Mouse (Mus musculus): ENCODE measurements at regions not wholly inside any gene's neighbourhood (a gene's known extent, or its start where the extent isn't known, plus 50 kb on each side); places are given as distances from the start of the nearest gene placed in this dataset.
"Not testable (repeated sequence)": the region's sequence is repeated elsewhere in the genome, so short reads cannot be mapped to it uniquely, and the experiment has no call there.

GRCm38 (mm10) chr16:23758136-23758812 lies 132.5 kb downstream of the Sst start:
- DNase-seq, result no peak
- H3K4me3 ChIP-seq (ENCODE audit: insufficient read depth, low read depth, low read length), result no peak overlapping the region
- H3K27me3 ChIP-seq (replicated peaks; ENCODE audit: control insufficient read depth, insufficient read depth, low read length), result no peaks in the 10 kb centered on the region
- TF ChIP-seq POLR2A (IDR thresholded peaks at IDR 0.05; ENCODE audit: low read depth, low read length), result no peak
- TF ChIP-seq CTCF (conservative IDR thresholded peaks at IDR 0.05; ENCODE audit: insufficient read depth, insufficient read length, low read depth, low read length), result no peak
- WGBS, result 72% methylated on average over 7 of the region's 7 CpGs
- no peaks in the 10 kb centered on the region for H3K4me1 ChIP-seq (ENCODE audit: control insufficient read depth, insufficient read depth, low read length)
- H3K27ac ChIP-seq (ENCODE audit: insufficient read depth, low read depth, low read length), result no peak overlapping the region
- H3K36me3 ChIP-seq (ENCODE audit: control insufficient read depth, insufficient read depth, low read length), result no peaks in the 10 kb centered on the region

DNA sequence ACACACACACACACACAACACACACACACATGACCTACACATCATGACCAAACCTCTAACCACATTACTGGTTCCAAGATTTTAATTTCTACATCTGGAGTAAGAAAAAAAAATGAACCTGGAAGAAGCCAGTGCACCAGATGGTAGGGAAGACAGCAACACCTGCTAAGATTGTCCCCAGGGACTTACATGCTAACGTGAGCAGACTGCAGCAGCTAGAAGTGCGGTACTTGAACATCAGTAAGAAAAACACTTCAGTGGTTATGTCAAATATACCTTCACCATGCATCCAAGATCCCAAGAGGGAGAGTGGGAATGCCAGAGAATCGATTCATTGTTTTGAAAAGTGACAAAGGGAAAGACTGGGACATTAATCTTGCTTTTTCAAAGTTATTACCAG lies 153.7 kb downstream of the Sst start:
- TF ChIP-seq CTCF (conservative IDR thresholded peaks at IDR 0.05; ENCODE audit: insufficient read depth, insufficient read length, low read depth, low read length) (no peak), POLR2A (IDR thresholded peaks at IDR 0.05; ENCODE audit: low read depth, low read length) (no peak)
- Histone ChIP-seq H3K4me1 (ENCODE audit: control insufficient read depth, insufficient read depth, low read length) (no peaks in the 10 kb centered on the region), H3K27me3 (replicated peaks; ENCODE audit: control insufficient read depth, insufficient read depth, low read length) (no peaks in the 10 kb centered on the region; the same call in 1 of the 2 replicates), H3K4me3 (ENCODE audit: insufficient read depth, low read depth, low read length) (no peak overlapping the region), H3K36me3 (ENCODE audit: control insufficient read depth, insufficient read depth, low read length) (no peaks in the 10 kb centered on the region), H3K27ac (ENCODE audit: insufficient read depth, low read depth, low read length) (no peak overlapping the region)
- DNase-seq, result no peak
- WGBS, result 36% methylated on average over 3 of the region's 3 CpGs

GRCm38 (mm10) chr16:23735722-23736121 lies 155.0 kb downstream of the Sst start:
- Histone ChIP-seq H3K36me3 (ENCODE audit: control insufficient read depth, insufficient read depth, low read length) (no peaks in the 10 kb centered on the region), H3K4me1 (ENCODE audit: control insufficient read depth, insufficient read depth, low read length) (no peaks in the 10 kb centered on the region), H3K4me3 (ENCODE audit: insufficient read depth, low read depth, low read length) (no peak overlapping the region), H3K27me3 (replicated peaks; ENCODE audit: control insufficient read depth, insufficient read depth, low read length) (no peaks in the 10 kb centered on the region; the same call in 1 of the 2 replicates), H3K27ac (ENCODE audit: insufficient read depth, low read depth, low read length) (no peak overlapping the region)
- WGBS, result 50% methylated on average over 5 of the region's 5 CpGs
- TF ChIP-seq POLR2A (IDR thresholded peaks at IDR 0.05; ENCODE audit: low read depth, low read length), result no peak
- no peak for TF ChIP-seq CTCF (conservative IDR thresholded peaks at IDR 0.05; ENCODE audit: insufficient read depth, insufficient read length, low read depth, low read length)
- no peak for DNase-seq

DNA sequence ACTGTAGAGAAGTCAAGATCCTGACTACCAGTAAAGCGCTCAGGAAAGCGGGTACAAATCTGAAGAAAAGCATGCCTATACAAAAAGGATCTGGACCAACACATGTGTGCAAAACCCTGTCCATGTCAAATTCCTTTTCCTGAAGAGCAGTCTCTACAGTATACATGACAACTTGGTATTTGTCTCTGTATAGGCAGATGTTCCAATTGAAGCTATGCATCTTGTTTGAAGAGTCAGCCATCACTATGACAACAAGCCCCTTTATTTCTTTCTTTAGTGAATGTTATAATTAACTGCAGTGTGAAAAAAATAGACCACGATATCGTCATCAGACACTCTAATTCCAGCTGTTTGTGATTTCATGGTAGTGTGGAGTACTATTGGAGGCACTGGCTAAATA lies 164.2 kb downstream of the Sst start:
- Histone ChIP-seq H3K27me3 (replicated peaks; ENCODE audit: control insufficient read depth, insufficient read depth, low read length) (no peaks in the 10 kb centered on the region), H3K27ac (ENCODE audit: insufficient read depth, low read depth, low read length) (no peak overlapping the region), H3K4me1 (ENCODE audit: control insufficient read depth, insufficient read depth, low read length) (no peaks in the 10 kb centered on the region), H3K4me3 (ENCODE audit: insufficient read depth, low read depth, low read length) (no peak overlapping the region), H3K36me3 (ENCODE audit: control insufficient read depth, insufficient read depth, low read length) (no peaks in the 10 kb centered on the region)
- TF ChIP-seq CTCF (conservative IDR thresholded peaks at IDR 0.05; ENCODE audit: insufficient read depth, insufficient read length, low read depth, low read length) (no peak), POLR2A (IDR thresholded peaks at IDR 0.05; ENCODE audit: low read depth, low read length) (no peak)
- 89% methylated on average over 4 of the region's 4 CpGs for WGBS
- no peak for DNase-seq

GRCm38 (mm10) chr16:23721745-23722144 lies 169.0 kb downstream of the Sst start:
- Histone ChIP-seq H3K27ac (ENCODE audit: insufficient read depth, low read depth, low read length) (no peak overlapping the region), H3K4me3 (ENCODE audit: insufficient read depth, low read depth, low read length) (no peak overlapping the region), H3K27me3 (replicated peaks; ENCODE audit: control insufficient read depth, insufficient read depth, low read length) (no peaks in the 10 kb centered on the region), H3K36me3 (ENCODE audit: control insufficient read depth, insufficient read depth, low read length) (no peaks in the 10 kb centered on the region), H3K4me1 (ENCODE audit: control insufficient read depth, insufficient read depth, low read length) (no peaks in the 10 kb centered on the region)
- TF ChIP-seq CTCF (conservative IDR thresholded peaks at IDR 0.05; ENCODE audit: insufficient read depth, insufficient read length, low read depth, low read length), result no peak
- TF ChIP-seq POLR2A (IDR thresholded peaks at IDR 0.05; ENCODE audit: low read depth, low read length), result no peak
- no peak for DNase-seq

GRCm38 (mm10) chr16:23701156-23701555 lies 180.5 kb upstream of the Masp1 start:
- Histone ChIP-seq H3K27me3 (replicated peaks; ENCODE audit: control insufficient read depth, insufficient read depth, low read length) (no peaks in the 10 kb centered on the region; the same call in 1 of the 2 replicates), H3K36me3 (ENCODE audit: control insufficient read depth, insufficient read depth, low read length) (no peaks in the 10 kb centered on the region), H3K4me3 (ENCODE audit: insufficient read depth, low read depth, low read length) (no peak overlapping the region), H3K27ac (ENCODE audit: insufficient read depth, low read depth, low read length) (no peak overlapping the region), H3K4me1 (ENCODE audit: control insufficient read depth, insufficient read depth, low read length) (no peaks in the 10 kb centered on the region)
- TF ChIP-seq CTCF (conservative IDR thresholded peaks at IDR 0.05; ENCODE audit: insufficient read depth, insufficient read length, low read depth, low read length), result no peak
- no peak for TF ChIP-seq POLR2A (IDR thresholded peaks at IDR 0.05; ENCODE audit: low read depth, low read length)
- 11% methylated on average over 1 of the region's 1 CpGs for WGBS
- DNase-seq, result no peak

DNA sequence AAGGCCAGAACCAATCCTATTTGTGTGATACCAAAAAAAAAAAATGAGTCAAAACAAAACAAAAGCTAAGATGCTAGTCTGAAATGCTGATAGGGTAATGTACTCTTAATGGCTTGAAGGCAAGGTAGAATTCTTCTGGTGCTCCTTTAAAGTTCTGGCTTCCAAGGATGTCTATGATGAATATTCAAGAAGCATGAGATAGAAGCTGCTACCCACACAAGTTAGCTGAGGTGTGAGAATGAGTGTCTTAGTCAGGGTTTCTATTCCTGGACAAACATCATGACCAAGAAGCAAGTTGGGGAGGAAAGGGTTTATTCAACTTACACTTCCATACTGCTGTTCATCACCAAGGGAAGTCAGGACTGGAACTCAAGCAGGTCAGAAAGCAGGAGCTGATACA lies 173.6 kb upstream of the Masp1 start:
- not testable (repeated sequence) for DNase-seq; H3K4me3 ChIP-seq (ENCODE audit: insufficient read depth, low read depth, low read length)

More for the DNA sequence above, 173.6 kb upstream of the Masp1 start:
- H3K27me3 ChIP-seq (replicated peaks; ENCODE audit: control insufficient read depth, insufficient read depth, low read length); H3K36me3 ChIP-seq (ENCODE audit: control insufficient read depth, insufficient read depth, low read length); H3K4me1 ChIP-seq (ENCODE audit: control insufficient read depth, insufficient read depth, low read length); H3K27ac ChIP-seq (ENCODE audit: insufficient read depth, low read depth, low read length): not testable (repeated sequence)
